Mouse (Mus musculus): ENCODE measurements at regions not wholly inside any gene's neighbourhood (a gene's known extent, or its start where the extent isn't known, plus 50 kb on each side); places are given as distances from the start of the nearest gene placed in this dataset.
A peak's percentile ranks its signal among the peaks of the same experiment; 100 is the strongest.

- DNase-seq = no peak
Measured at GRCm38 (mm10) chr13:112044372-112044771, 235.6 kb upstream of the Map3k1 start.

GRCm38 (mm10) chr13:112046247-112047211, 237.7 kb upstream of the Map3k1 start:
- DNase-seq = no peak

- no peak for DNase-seq
Measured at GRCm38 (mm10) chr13:112047408-112047807, 238.6 kb upstream of the Map3k1 start.

GRCm38 (mm10) chr13:112047874-112048273, 239.1 kb upstream of the Map3k1 start:
- no peak for DNase-seq

GRCm38 (mm10) chr13:112048327-112048726, 239.5 kb upstream of the Map3k1 start:
- no peak for DNase-seq

- DNase-seq = no peak
Measured at GRCm38 (mm10) chr13:112050892-112051291, 237.4 kb upstream of the Ankrd55 start.

GRCm38 (mm10) chr13:112052011-112052410, 236.2 kb upstream of the Ankrd55 start:
- no peak for DNase-seq

- no peak for DNase-seq
Measured at GRCm38 (mm10) chr13:112052456-112052855, 235.8 kb upstream of the Ankrd55 start.

GRCm38 (mm10) chr13:112054879-112055371, 233.3 kb upstream of the Ankrd55 start:
- DNase-seq = peak; percentile 44

GRCm38 (mm10) chr13:112058218-112058617, 230.0 kb upstream of the Ankrd55 start:
- no peak for DNase-seq

- no peak for DNase-seq
Measured at GRCm38 (mm10) chr13:112058771-112059170, 229.5 kb upstream of the Ankrd55 start.

GRCm38 (mm10) chr13:112062024-112062423, 226.2 kb upstream of the Ankrd55 start:
- DNase-seq = no peak

GRCm38 (mm10) chr13:112063409-112064111, 224.7 kb upstream of the Ankrd55 start:
- no peak for DNase-seq

GRCm38 (mm10) chr13:112064681-112065080, 223.6 kb upstream of the Ankrd55 start:
- DNase-seq = no peak

GRCm38 (mm10) chr13:112067066-112067847, 221.0 kb upstream of the Ankrd55 start:
- no peak for DNase-seq

- no peak for DNase-seq
Measured at GRCm38 (mm10) chr13:112070757-112071156, 217.5 kb upstream of the Ankrd55 start.

- DNase-seq = no peak
Measured at GRCm38 (mm10) chr13:112071209-112071955, 216.9 kb upstream of the Ankrd55 start.

- DNase-seq = no peak
Measured at GRCm38 (mm10) chr13:112071956-112072314, 216.3 kb upstream of the Ankrd55 start.

- DNase-seq = no peak
Measured at GRCm38 (mm10) chr13:112073519-112074406, 214.5 kb upstream of the Ankrd55 start.

- peak; percentile 36 for DNase-seq
Measured at GRCm38 (mm10) chr13:112075847-112076479, 212.3 kb upstream of the Ankrd55 start.

GRCm38 (mm10) chr13:112078088-112078487, 210.2 kb upstream of the Ankrd55 start:
- DNase-seq = no peak

Measured in kidney, postnatal 10 days (tissue).